Mouse (Mus musculus): ENCODE results near the gene Tango6.

GRCm38 (mm10) chr8:106723921-106724320 lies 41.1 kb downstream of the Tango6 start:
- TF ChIP-seq FLI1 (IDR thresholded peaks at IDR 0.05; ENCODE audit: low read length) (no peak), GATA1 (IDR thresholded peaks at IDR 0.05; ENCODE audit: borderline replicate concordance, low read length) (no peak)
